Mouse (Mus musculus): ENCODE results near the gene Muc1. TPM values are rescaled to one million over a fixed set of nuclear protein-coding genes. Genes with fewer than 3 reads are reported as not detected.
A peak's percentile ranks its signal among the peaks of the same experiment; 100 is the strongest.

The Muc1 gene
- polyA plus RNA-seq (2011; ENCODE audit: insufficient read depth, insufficient read length, low read depth, missing spikeins), result 1.5 and 1.6 TPM in 2 replicates

GRCm38 (mm10) chr3:89228836-89229235 lies at the start of gene Muc1:
Gene Muc1, plus strand, starts transcription at chr3:89229057.
- Histone ChIP-seq H3K27me3 (ENCODE audit: control insufficient read depth, insufficient read depth, low read length, poor library complexity, severe bottlenecking) (no peaks in the 10 kb centered on the region), H3K4me1 (ENCODE audit: control insufficient read depth, insufficient read depth, low read length) (peaks cover 10% of the 10 kb centered on the region), H3K4me3 (ENCODE audit: low read depth, low read length) (peak within 1 kb of the TSS; percentile 56), H3K27ac (ENCODE audit: insufficient read depth, low read length) (peak within 1 kb of the TSS; percentile 66), H3K9ac (ENCODE audit: low read depth, poor library complexity, severe bottlenecking) (peak within 1 kb of the TSS; percentile 19; the same call in 1 of the 2 replicates), H3K9me3 (replicated peaks; ENCODE audit: control insufficient read depth, insufficient read depth, low read length, poor library complexity, severe bottlenecking) (no peaks in the 10 kb centered on the region), H3K36me3 (ENCODE audit: control insufficient read depth, insufficient read depth, low read length, poor library complexity, severe bottlenecking) (no peaks in the 10 kb centered on the region)
- TF ChIP-seq EP300 (IDR thresholded peaks at IDR 0.05; ENCODE audit: insufficient read depth, low read depth, low read length) (0 out of 2 replicates have a peak, but pooled peaks have one; percentile 28), CTCF (IDR thresholded peaks at IDR 0.05; ENCODE audit: low read depth, low read length) (no peak), POLR2A (IDR thresholded peaks at IDR 0.05; ENCODE audit: insufficient read depth, low read length) (no peak)

DNA sequence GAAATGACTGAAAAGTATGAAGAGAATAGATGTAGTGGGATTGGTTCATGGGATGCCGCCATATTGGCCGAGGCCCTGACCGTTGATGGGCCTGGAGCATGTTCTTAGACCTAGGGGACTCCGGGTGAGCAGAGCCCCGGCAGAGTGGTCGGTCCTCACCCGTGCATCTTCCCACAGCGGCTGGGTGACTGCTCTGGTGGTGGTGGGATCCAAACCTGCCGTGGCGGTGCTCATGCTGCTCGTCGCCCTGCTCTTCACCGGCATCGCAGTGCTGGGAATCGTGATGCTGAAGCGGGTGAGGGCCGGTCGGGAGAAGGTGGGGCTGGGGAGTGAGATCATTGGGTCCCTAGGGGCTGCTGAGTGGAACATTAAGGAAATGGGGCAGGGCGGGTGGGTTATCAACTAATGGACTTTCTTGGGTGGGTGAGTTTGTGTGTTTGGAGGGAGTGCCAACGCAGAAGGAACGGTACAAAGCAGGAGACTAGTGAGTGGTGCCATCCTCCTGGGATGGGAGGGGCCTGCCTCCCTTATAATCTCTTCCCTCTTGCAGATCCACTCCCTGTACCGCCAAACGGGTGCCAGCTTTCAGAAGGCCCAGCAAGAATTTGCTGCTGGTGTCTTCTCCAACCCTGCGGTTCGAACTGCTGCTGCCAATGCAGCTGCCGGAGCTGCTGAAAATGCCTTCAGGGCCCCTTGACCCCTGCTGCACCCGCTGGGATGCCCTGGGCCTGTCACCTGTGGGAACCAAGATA lies 46.9 kb upstream of the Muc1 start:
- H3K27ac ChIP-seq (ENCODE audit: insufficient read depth, low read length), result no peak overlapping the region
- H3K4me3 ChIP-seq (ENCODE audit: low read depth, low read length), result peak overlapping the region; percentile 41

GRCm38 (mm10) chr3:89182531-89183057 lies 46.3 kb upstream of the Muc1 start:
- H3K27ac ChIP-seq (ENCODE audit: insufficient read depth, low read length), result no peak overlapping the region
- H3K36me3 ChIP-seq (ENCODE audit: control insufficient read depth, insufficient read depth, low read length, poor library complexity, severe bottlenecking), result peaks cover 6% of the 10 kb centered on the region
- H3K4me1 ChIP-seq (ENCODE audit: control insufficient read depth, insufficient read depth, low read length), result peaks cover 4% of the 10 kb centered on the region
- no peaks in the 10 kb centered on the region for H3K27me3 ChIP-seq (ENCODE audit: control insufficient read depth, insufficient read depth, low read length, poor library complexity, severe bottlenecking)
- no peak for TF ChIP-seq POLR2A (IDR thresholded peaks at IDR 0.05; ENCODE audit: insufficient read depth, low read length)
- TF ChIP-seq CTCF (IDR thresholded peaks at IDR 0.05; ENCODE audit: low read depth, low read length), result no peak
- no peak for TF ChIP-seq EP300 (IDR thresholded peaks at IDR 0.05; ENCODE audit: insufficient read depth, low read depth, low read length)
- H3K9me3 ChIP-seq (replicated peaks; ENCODE audit: control insufficient read depth, insufficient read depth, low read length, poor library complexity, severe bottlenecking), result no peaks in the 10 kb centered on the region
- 0 out of 2 replicates have a peak overlapping the region, but pooled peaks have one; percentile 6 for H3K9ac ChIP-seq (ENCODE audit: low read depth, poor library complexity, severe bottlenecking)
- H3K4me3 ChIP-seq (ENCODE audit: low read depth, low read length), result no peak overlapping the region

More for the DNA sequence above, 46.9 kb upstream of the Muc1 start:
- TF ChIP-seq CTCF (IDR thresholded peaks at IDR 0.05; ENCODE audit: low read depth, low read length) (no peak), POLR2A (IDR thresholded peaks at IDR 0.05; ENCODE audit: insufficient read depth, low read length) (no peak), EP300 (IDR thresholded peaks at IDR 0.05; ENCODE audit: insufficient read depth, low read depth, low read length) (no peak)
- Histone ChIP-seq H3K4me1 (ENCODE audit: control insufficient read depth, insufficient read depth, low read length) (peaks cover 4% of the 10 kb centered on the region), H3K36me3 (ENCODE audit: control insufficient read depth, insufficient read depth, low read length, poor library complexity, severe bottlenecking) (peaks cover 6% of the 10 kb centered on the region), H3K27me3 (ENCODE audit: control insufficient read depth, insufficient read depth, low read length, poor library complexity, severe bottlenecking) (no peaks in the 10 kb centered on the region), H3K9ac (ENCODE audit: low read depth, poor library complexity, severe bottlenecking) (0 out of 2 replicates have a peak overlapping the region, but pooled peaks have one; percentile 6), H3K9me3 (replicated peaks; ENCODE audit: control insufficient read depth, insufficient read depth, low read length, poor library complexity, severe bottlenecking) (no peaks in the 10 kb centered on the region)

- Histone ChIP-seq H3K9ac (ENCODE audit: low read depth, poor library complexity, severe bottlenecking) (peak within 1 kb of the TSS; percentile 54), H3K36me3 (ENCODE audit: control insufficient read depth, insufficient read depth, low read length, poor library complexity, severe bottlenecking) (peaks cover 6% of the 10 kb centered on the region), H3K4me1 (ENCODE audit: control insufficient read depth, insufficient read depth, low read length) (peaks cover 4% of the 10 kb centered on the region), H3K27me3 (ENCODE audit: control insufficient read depth, insufficient read depth, low read length, poor library complexity, severe bottlenecking) (no peaks in the 10 kb centered on the region), H3K27ac (ENCODE audit: insufficient read depth, low read length) (no peak within 1 kb of the TSS), H3K9me3 (replicated peaks; ENCODE audit: control insufficient read depth, insufficient read depth, low read length, poor library complexity, severe bottlenecking) (no peaks in the 10 kb centered on the region), H3K4me3 (ENCODE audit: low read depth, low read length) (peak within 1 kb of the TSS; percentile 80)
- TF ChIP-seq CTCF (IDR thresholded peaks at IDR 0.05; ENCODE audit: low read depth, low read length) (no peak), EP300 (IDR thresholded peaks at IDR 0.05; ENCODE audit: insufficient read depth, low read depth, low read length) (0 out of 2 replicates have a peak, but pooled peaks have one; percentile 32), POLR2A (IDR thresholded peaks at IDR 0.05; ENCODE audit: insufficient read depth, low read length) (peak; percentile 54)
Measured at GRCm38 (mm10) chr3:89183058-89183958, 45.5 kb upstream of the Muc1 start, which contains the start of gene Fam189b. Gene Fam189b, plus strand, starts transcription at chr3:89183143.

DNA sequence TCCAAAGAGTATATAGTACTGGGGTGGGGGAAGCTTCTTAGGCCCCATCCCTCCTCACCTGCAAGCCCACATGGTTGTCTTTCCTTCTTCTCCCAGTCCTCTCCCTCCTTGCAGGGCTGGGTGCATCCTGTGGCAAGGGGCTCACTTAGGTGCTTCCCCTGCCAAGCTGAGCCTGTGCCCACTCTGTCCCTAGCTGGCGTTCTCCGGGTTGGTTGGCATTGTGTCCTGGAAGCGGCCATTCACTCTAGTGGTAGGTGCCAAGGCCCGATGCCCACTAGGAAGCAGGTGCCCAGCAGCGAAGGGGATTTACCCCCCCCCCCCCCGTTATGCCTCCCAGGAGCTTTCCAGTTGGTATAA lies 44.9 kb upstream of the Muc1 start:
- Histone ChIP-seq H3K9ac (ENCODE audit: low read depth, poor library complexity, severe bottlenecking) (peak overlapping the region; percentile 54), H3K4me3 (ENCODE audit: low read depth, low read length) (peak overlapping the region; percentile 80; the same call in 1 of the 2 replicates), H3K27ac (ENCODE audit: insufficient read depth, low read length) (no peak overlapping the region), H3K9me3 (replicated peaks; ENCODE audit: control insufficient read depth, insufficient read depth, low read length, poor library complexity, severe bottlenecking) (no peaks in the 10 kb centered on the region), H3K27me3 (ENCODE audit: control insufficient read depth, insufficient read depth, low read length, poor library complexity, severe bottlenecking) (no peaks in the 10 kb centered on the region), H3K4me1 (ENCODE audit: control insufficient read depth, insufficient read depth, low read length) (peaks cover 4% of the 10 kb centered on the region), H3K36me3 (ENCODE audit: control insufficient read depth, insufficient read depth, low read length, poor library complexity, severe bottlenecking) (peaks cover 6% of the 10 kb centered on the region)
- TF ChIP-seq CTCF (IDR thresholded peaks at IDR 0.05; ENCODE audit: low read depth, low read length) (no peak), EP300 (IDR thresholded peaks at IDR 0.05; ENCODE audit: insufficient read depth, low read depth, low read length) (no peak), POLR2A (IDR thresholded peaks at IDR 0.05; ENCODE audit: insufficient read depth, low read length) (no peak)

Measured in ES-Bruce4 (cell line).